Mouse (Mus musculus): ENCODE data around the gene Mark2.

Gene Mark2

GRCm38 (mm10) chr19:7265478-7266191 lies 76.0 kb downstream of the Mark2 start:
- no peak for DNase-seq

- DNase-seq, result peak; percentile 46
Observed at GRCm38 (mm10) chr19:7264766-7265331, 76.8 kb downstream of the Mark2 start.

GRCm38 (mm10) chr19:7264088-7264765 lies 77.4 kb downstream of the Mark2 start:
- DNase-seq, result peak; percentile 85

DNA sequence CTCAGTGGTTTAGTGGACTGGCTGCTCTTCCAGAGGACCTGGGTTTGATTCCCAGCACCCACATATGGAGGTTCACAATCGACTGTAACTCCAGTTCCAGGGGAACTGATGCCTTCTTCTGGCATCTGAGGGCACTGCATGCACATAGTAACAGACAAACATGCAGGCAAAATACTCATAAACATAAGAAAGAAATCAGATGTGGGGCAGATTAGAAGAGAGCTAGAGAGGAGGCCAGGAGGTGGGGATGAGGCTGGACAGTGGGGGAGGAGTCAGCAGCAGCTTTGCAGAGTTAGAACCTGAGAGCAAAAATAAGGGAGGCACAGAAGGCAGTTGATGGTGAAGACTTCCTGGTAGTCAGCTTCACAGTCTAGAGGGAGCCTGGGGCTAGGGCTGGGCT lies 79.1 kb downstream of the Mark2 start:
- DNase-seq, result no peak

DNA sequence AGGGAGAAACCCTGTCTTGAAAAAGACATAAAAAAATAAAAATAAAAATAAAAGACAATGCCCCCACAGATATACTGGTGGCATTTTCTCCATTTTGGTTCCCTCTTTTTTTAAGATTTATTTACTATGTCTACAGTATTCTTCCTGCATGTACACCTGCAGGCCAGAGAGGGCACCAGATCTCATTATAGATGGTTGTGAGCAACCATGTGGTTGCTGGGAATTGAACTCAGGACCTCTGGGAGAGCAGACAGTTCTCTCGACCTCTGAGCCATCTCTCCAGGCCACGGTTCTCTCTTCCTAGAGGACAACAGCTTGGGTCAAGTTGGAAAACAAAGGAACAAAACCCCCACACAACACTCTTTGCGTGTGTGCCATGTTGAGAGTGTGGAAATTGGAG lies 79.7 kb downstream of the Mark2 start:
- DNase-seq, result no peak

GRCm38 (mm10) chr19:7261476-7261875 lies 80.2 kb downstream of the Mark2 start:
- no peak for DNase-seq

- DNase-seq, result no peak
Observed at GRCm38 (mm10) chr19:7257881-7258280, 83.8 kb downstream of the Mark2 start.

GRCm38 (mm10) chr19:7246021-7246420 lies 95.6 kb downstream of the Mark2 start:
- DNase-seq, result no peak

- peak; percentile 94 for DNase-seq
Observed at GRCm38 (mm10) chr19:7240782-7241690, 100.6 kb downstream of the Mark2 start, which contains the start of gene Naa40. TSS of gene Naa40 (minus strand) at chr19:7241183.

DNA sequence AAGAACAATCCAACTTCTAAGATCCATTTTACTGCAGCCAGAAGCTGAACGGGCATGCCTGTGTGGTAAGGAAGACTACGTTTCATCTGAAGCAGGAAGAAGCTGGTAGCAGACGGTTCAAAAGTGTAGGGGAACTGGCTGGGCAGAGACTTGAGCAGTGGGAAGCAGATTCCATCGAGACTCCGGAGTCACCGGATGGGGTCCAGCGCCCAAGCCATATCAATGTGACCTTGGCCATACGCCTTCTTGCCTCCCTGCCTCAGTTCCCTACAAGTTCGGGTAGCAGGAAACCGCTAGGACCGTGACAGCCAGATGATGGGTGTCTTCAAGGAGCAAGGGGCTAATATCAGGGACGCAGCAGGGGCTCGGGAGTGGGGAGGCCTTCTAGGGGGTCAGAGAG lies 101.4 kb downstream of the Mark2 start:
- no peak for DNase-seq

DNA sequence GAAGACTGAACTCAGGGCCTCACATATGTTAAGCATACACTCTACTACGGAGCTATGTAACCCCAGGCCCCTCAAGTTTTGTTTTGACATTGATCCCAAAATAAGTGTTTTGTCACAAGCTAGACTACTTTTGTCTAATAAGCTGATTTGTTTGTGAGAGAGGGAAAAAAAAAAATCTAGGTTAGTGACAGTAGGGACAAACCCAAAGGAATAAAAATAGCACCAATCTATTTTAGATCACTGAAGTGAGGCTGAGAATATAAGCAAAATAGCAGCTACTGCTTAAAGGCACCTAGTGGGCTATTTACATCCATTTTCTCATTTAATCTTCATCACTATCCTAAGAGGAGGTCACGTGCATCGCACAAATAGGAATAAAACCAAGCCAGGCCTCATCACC lies 102.1 kb downstream of the Mark2 start:
- no peak for DNase-seq

DNA sequence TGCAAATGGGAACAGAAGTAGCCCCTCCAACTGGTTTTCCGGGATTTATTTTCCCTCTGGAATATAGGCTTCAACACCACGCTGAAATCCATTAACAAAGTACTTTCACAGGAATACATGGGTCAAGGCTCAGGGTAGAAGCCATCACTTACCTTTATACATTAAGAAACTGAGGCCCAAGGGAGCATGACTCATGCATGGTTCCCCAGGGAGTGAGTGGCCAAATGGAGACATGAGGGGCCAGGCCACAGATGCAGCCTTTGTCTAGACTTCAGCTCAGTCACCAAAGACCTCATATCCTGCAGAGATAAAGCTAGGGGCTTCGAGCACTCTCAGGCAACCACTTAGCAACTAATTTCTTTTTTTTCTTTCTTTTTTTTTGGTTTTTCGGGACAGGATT lies 104.9 kb downstream of the Mark2 start:
- DNase-seq, result no peak

DNA sequence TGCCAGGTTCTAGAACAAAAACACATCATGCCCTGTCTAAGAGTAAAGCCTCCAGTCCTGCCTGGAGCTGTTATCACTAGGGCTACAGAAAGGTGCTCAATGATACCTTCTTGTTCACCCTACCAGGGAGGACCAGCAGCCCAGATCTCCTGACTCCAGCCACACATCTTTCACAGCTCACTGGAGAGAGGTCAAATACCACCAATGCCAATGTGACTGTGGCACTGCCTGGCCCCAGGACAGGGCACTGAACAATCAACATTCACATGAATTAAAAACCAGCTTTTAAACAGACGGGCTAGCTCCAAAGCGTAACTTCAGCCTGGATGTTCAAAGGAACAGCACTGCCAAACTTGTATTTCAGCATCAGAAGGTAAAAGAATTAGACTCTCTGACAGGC lies 105.6 kb downstream of the Mark2 start:
- DNase-seq, result no peak

GRCm38 (mm10) chr19:7235461-7235860 lies 106.2 kb downstream of the Mark2 start:
- DNase-seq, result no peak

- peak; percentile 76 for DNase-seq
Observed at GRCm38 (mm10) chr19:7234537-7235221, 107.0 kb downstream of the Mark2 start.

DNA sequence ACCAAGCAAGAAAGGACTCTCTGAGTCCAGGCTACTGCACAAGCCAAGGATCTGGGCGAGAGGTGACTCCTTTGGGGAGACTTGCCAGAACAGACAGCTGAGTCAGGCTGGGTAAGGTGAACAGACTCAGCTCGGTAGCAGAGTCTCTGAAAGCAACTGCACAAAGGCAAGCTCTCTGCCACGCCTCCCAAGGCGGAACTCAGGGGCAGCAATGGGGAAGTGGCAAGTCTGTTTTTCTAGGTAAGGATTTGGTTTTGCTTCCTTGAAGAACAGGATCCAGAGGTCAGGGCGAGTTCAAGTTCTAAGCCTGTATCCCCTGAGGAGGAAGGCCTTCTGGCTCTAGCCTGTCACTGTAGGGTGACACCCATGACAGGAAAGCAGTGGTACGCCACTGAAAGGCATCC lies 115.1 kb downstream of the Mark2 start:
- peak; percentile 52 for DNase-seq

Measured in kidney, adult 18-20 months (tissue).